Mouse (Mus musculus) bone marrow, adult 2 months (tissue): Measurements from ENCODE around the gene Fgd3. TPM values are rescaled to one million over a fixed set of nuclear protein-coding genes. Genes with fewer than 3 reads are reported as not detected.

ENCODE experiments used
- H3K27ac ChIP-seq: fragments of 200-500 bp; 2 replicates; pipeline ENCODE4 v1.5.1; 2012; ENCODE audit warnings: low read depth, mild to moderate bottlenecking, control low read depth, inconsistent platforms, low read length; ENCODE audit not compliant: control insufficient read depth, poor library complexity, insufficient read depth
- H3K4me1 ChIP-seq: fragments of 200-500 bp; 2 replicates; pipeline ENCODE4 v1.6.1; 2011; ENCODE audit warnings: low read length; ENCODE audit not compliant: control insufficient read depth, insufficient read depth
- H3K4me3 ChIP-seq: fragments of 200-500 bp; replicated peaks from 2 replicates; pipeline ENCODE3; 2011; ENCODE audit warnings: mild to moderate bottlenecking, low read depth, low read length, control low read depth; ENCODE audit not compliant: control insufficient read depth
- CTCF ChIP-seq: fragments of 200-500 bp; IDR thresholded peaks from 2 replicates; pipeline ENCODE4 v1.5.1; 2011; ENCODE audit warnings: low read length, control low read depth; ENCODE audit not compliant: control insufficient read depth, insufficient read depth
- POLR2A ChIP-seq: fragments of 200-500 bp; IDR thresholded peaks from 2 replicates; pipeline ENCODE4 v1.6.1; 2011; ENCODE audit warnings: low read depth, mild to moderate bottlenecking, control low read depth, low read length, borderline replicate concordance; ENCODE audit not compliant: control insufficient read depth
- WGBS: fragments of 180-500 bp; shearing (Covaris S2); methylation state at CpG from one replicate; pipeline ENCODE4 v1.1.7; 2018; 5-methylcytosine and 5-hydroxymethylcytosine counted together
- polyA plus RNA-seq: library from polyadenylated mRNA; stranded (reverse); fragments of >200 nt; gene quantifications from 2 replicates; pipeline ENCODE4 v1.2.4, GENCODE M21; 2011; ENCODE audit warnings: low replicate concordance; ENCODE audit not compliant: missing spikeins, insufficient read depth, insufficient read length

Fgd3 gene
- 10.9 and 31.9 TPM in 2 replicates for polyA plus RNA-seq

DNA sequence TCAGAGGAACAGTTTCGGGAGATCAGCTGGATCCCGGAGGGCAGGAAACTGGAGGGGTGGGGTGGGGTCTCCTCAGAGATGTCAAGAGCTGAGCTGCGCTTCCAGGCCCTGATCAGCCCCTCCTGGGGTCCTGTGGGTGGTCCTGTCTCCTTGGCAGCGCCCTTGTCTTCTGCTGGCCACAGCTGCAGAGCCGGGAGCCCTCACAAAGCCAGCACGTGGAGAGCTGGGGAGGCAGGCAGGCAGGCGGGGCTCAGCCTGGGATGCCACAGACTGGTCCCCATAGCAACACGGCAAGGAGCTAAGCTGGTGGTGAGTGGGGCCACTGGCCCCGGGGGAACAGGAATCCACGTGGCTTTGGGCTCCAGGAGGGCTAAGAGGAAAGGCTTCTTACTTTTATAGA, at the start of gene Fgd3:
Gene Fgd3, minus strand, starts transcription at position 272 of the 400 bp plus-strand sequence.
- Histone ChIP-seq H3K4me3 (no peak within 1 kb of the TSS), H3K27ac (no peak within 1 kb of the TSS), H3K4me1 (no peaks in the 10 kb centered on the region; the same call in 1 of the 2 replicates)
- WGBS, result 27% methylated on average over 10 of the region's 10 CpGs
- TF ChIP-seq CTCF (no peak), POLR2A (no peak)

DNA sequence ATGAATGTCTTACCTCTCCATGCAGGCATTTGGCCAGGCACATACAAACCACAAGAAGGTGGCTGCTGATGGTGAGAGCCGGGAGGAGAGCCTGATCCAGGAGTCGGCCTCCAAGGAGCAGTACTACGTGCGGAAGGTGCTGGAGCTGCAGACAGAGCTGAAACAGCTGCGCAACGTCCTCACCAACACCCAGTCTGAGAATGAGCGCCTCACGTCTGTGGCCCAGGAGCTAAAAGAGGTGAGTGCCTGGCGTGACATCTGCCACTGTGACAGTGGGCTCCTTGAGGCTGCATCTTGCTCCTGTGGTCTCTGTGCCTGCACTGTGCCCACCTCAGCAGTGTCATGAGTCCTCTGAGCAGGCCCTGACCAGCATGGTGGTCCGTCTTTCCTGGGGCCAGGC, 49.3 kb upstream of the Fgd3 start:
- H3K27ac ChIP-seq, result no peak overlapping the region
- H3K4me3 ChIP-seq, result no peak overlapping the region
- 90% methylated on average over 10 of the region's 10 CpGs for WGBS
- TF ChIP-seq CTCF (no peak), POLR2A (no peak)
- peaks cover 2% of the 10 kb centered on the region for H3K4me1 ChIP-seq

DNA sequence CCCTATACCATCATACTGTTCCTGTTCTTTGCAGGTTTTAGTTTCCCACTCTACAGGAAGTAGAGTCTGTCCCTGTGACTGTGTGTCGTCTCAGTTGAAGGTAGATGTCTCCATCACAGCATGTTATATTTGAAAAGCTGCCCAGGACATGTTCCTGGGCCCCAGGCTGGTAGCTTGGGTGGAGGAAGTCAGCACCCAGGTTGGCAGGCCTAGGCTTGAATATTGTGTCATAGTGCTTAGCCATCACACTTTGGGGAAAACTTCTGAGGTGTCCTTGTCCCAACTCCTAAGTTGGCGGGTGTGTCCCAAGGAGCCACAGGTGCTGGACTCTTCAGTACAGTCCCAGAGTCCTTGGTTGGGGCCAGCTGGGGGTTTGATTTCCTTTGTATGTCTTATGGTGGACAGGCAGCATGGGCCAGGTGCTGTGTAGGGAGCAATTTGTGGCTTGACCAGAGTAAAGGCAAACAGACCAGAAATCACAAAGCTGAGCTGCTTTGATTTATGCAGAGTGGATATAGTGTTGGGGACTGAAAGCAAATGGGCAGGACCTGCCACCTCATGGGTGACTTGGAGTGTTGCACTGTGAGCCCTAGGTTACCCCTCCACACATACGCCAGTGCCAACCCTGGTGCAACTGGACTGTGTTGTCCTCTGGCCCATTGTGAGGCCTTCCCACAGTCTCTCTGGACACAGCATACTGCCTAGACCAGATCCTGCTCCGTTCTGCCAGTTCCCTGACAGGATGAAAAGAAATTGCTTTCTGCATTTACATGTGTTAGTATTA, 47.7 kb upstream of the Fgd3 start:
- Histone ChIP-seq H3K27ac (no peak overlapping the region), H3K4me3 (no peak overlapping the region), H3K4me1 (peaks cover 2% of the 10 kb centered on the region)
- no peak for TF ChIP-seq POLR2A
- no peak for TF ChIP-seq CTCF
- WGBS, result 70% methylated on average over 4 of the region's 4 CpGs

GRCm38 (mm10) chr13:49364716-49365115, 44.6 kb upstream of the Fgd3 start:
- no peak for TF ChIP-seq CTCF
- TF ChIP-seq POLR2A, result no peak
- no peaks in the 10 kb centered on the region; the same call in 1 of the 2 replicates for H3K4me1 ChIP-seq
- no peak overlapping the region for H3K27ac ChIP-seq
- whole genome bisulfite sequencing, result 66% methylated on average over 2 of the region's 2 CpGs
- H3K4me3 ChIP-seq, result no peak overlapping the region

GRCm38 (mm10) chr13:49362804-49363203, 42.7 kb upstream of the Fgd3 start:
- TF ChIP-seq POLR2A, result no peak
- no peak for TF ChIP-seq CTCF
- Histone ChIP-seq H3K4me3 (no peak overlapping the region), H3K27ac (no peak overlapping the region), H3K4me1 (peaks cover 1% of the 10 kb centered on the region; the same call in 1 of the 2 replicates)
- 78% methylated on average over 2 of the region's 2 CpGs for WGBS

DNA sequence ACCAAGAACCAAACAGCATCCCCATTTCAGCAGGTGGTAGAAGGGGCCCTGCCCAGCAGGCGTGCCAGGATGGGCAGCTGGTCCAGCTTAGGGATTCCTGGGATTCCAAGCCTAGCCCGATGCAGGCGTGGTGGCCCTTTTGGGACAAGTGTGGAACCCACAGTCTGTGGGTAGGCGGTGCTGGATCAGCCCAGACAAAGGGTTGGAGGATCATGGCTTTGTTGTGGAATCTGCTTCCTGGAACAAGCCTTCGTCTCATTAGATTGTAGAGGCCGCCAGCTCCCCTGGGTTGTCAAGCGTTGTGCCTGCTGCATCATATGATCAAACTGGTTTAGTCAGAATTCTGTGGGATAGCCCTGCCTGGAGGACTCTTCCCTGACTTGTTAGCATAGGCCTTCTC, 42.3 kb upstream of the Fgd3 start:
- H3K4me1 ChIP-seq, result peaks cover 1% of the 10 kb centered on the region; the same call in 1 of the 2 replicates
- no peak overlapping the region for H3K4me3 ChIP-seq
- no peak for TF ChIP-seq POLR2A
- no peak for TF ChIP-seq CTCF
- 81% methylated on average over 7 of the region's 7 CpGs for WGBS
- H3K27ac ChIP-seq, result no peak overlapping the region

DNA sequence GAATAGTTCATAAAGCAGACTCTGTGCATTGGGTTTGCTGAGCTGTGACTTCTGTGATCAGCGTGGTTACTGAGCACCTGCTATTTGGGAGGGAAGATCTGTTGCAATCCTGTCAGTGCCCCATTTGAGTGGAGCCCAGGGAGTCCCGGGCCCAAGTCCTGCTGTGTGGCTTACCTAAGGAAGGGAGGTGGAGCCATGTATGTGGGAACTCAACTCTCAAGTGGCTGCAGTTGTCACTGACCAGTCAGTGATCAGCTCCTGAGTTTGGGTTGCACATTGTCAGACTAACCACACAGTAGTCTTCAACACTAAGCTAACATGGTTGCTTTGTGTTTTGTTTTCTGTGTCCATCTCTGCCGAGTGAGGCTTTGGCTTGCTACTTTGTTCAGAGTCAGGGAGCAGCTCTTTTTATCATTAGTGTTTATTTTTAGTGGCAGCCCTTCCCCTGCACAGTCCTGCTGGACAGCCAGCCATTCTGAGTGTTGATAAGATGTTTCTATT, 40.8 kb upstream of the Fgd3 start:
- WGBS, result 22% methylated on average over 3 of the region's 3 CpGs
- TF ChIP-seq CTCF (no peak), POLR2A (no peak)
- no peak overlapping the region for H3K27ac ChIP-seq
- no peak overlapping the region for H3K4me3 ChIP-seq
- peaks cover 1% of the 10 kb centered on the region; the same call in 1 of the 2 replicates for H3K4me1 ChIP-seq

DNA sequence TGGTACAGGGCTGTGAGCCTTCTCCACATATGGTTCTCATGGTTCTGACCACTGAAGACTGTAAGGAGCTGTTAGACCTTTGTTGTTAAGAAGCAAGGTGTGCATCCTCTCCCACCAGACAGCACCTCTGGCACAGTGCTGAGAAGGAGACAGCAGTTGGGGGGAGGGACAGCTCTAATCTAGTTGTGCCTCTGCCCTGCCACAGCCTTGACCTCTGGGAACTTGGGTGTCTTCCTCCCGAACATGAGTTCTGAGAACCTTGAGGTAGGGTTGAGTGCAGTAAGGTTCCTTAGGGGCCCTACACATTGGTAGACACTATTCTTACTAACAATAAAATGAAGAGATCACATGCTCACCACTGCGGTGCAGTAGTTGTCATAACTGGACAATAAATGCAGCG, 38.1 kb upstream of the Fgd3 start:
- peaks cover 4% of the 10 kb centered on the region for H3K4me1 ChIP-seq
- no peak for TF ChIP-seq CTCF
- no peak for TF ChIP-seq POLR2A
- no peak overlapping the region for H3K4me3 ChIP-seq
- H3K27ac ChIP-seq, result no peak overlapping the region
- WGBS, result 86% methylated on average over 3 of the region's 3 CpGs
